Mouse (Mus musculus) lung, adult 2 months (tissue): ENCODE data around the gene Commd6.

Source experiments
- CTCF ChIP-seq: fragments of 200-500 bp; IDR thresholded peaks from 2 replicates; pipeline ENCODE4 v1.5.1; 2011; ENCODE audit warnings: mild to moderate bottlenecking, low read length, control low read depth; ENCODE audit not compliant: insufficient read depth
- POLR2A ChIP-seq: fragments of 200-500 bp; IDR thresholded peaks from 2 replicates; pipeline ENCODE4 v1.6.1; 2011; ENCODE audit warnings: low read depth, mild to moderate bottlenecking, control low read depth, low read length, borderline replicate concordance; ENCODE audit errors: extremely low read depth

GRCm38 (mm10) chr14:101666056-101666455 lies 25.6 kb upstream of the Commd6 start:
- TF ChIP-seq POLR2A (no peak), CTCF (no peak)
